Mouse (Mus musculus): ENCODE data around the gene Olfr987.
"Not testable (repeated sequence)": the region's sequence is repeated elsewhere in the genome, so short reads cannot be mapped to it uniquely, and the experiment has no call there.

The Olfr987 gene

GRCm38 (mm10) chr2:85339215-85339614, at the start of gene Olfr987:
Gene Olfr987 (minus strand): TSS chr2:85339315.
- not testable (repeated sequence) for TF ChIP-seq GATA4 (IDR thresholded peaks at IDR 0.05; ENCODE audit: insufficient replicate concordance, low read length)

- not testable (repeated sequence) for TF ChIP-seq GATA4 (IDR thresholded peaks at IDR 0.05; ENCODE audit: insufficient replicate concordance, low read length)
These were observed 24.0 kb upstream of the Olfr987 start, which contains the start of gene Olfr988 for GRCm38 (mm10) chr2:85363127-85363526. Gene Olfr988 (minus strand): TSS chr2:85363227.

DNA sequence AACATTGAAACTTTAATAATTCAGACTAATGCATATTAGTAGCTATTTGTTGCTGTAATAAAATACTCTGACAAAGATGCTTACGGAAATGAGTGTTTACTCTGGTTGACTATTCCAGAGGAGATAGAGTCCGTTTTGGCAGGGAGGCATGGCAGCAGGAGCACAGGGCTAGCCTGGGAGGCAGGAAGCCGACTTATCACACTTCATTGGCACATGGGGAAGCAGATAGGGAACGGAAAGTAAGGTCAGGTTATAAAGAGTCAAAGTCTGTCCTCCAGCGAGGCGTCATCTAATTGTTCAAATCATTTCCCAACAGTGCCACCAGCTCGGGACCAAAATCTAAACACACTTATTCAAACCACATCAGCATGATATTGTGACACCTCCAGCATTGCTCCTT, 857 bp upstream of the Olfr987 start:
- TF ChIP-seq GATA4 (IDR thresholded peaks at IDR 0.05; ENCODE audit: insufficient replicate concordance, low read length) = peak; percentile 91; the same call in 1 of the 2 replicates

- no peak for TF ChIP-seq GATA4 (IDR thresholded peaks at IDR 0.05; ENCODE audit: insufficient replicate concordance, low read length)
These were observed 20.0 kb downstream of the Olfr987 start for GRCm38 (mm10) chr2:85319106-85319505.

- TF ChIP-seq GATA4 (IDR thresholded peaks at IDR 0.05; ENCODE audit: insufficient replicate concordance, low read length) = no peak
These were observed 53.7 kb downstream of the Olfr987 start for GRCm38 (mm10) chr2:85285406-85285805.

DNA sequence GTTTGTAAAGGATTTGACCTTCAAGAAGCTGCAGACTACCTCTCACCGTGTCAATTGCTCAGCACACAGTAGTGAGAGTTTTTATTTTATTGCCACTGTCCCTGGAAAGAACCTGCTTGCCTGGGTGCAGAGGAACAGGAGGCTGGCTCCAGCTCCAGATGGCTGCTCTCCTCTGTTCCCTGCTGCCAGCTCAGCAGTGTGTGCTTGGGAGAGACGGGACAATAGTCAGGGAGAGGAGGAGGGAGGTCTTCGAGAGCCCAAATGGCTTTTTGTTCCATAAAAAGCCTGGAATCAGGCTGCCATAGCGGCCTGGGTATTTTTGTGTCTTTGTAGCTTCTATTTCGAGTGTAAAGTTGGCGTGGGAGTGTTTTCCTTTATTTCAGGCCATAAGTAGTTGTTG, 54.5 kb downstream of the Olfr987 start:
- TF ChIP-seq GATA4 (IDR thresholded peaks at IDR 0.05; ENCODE audit: insufficient replicate concordance, low read length) = no peak

DNA sequence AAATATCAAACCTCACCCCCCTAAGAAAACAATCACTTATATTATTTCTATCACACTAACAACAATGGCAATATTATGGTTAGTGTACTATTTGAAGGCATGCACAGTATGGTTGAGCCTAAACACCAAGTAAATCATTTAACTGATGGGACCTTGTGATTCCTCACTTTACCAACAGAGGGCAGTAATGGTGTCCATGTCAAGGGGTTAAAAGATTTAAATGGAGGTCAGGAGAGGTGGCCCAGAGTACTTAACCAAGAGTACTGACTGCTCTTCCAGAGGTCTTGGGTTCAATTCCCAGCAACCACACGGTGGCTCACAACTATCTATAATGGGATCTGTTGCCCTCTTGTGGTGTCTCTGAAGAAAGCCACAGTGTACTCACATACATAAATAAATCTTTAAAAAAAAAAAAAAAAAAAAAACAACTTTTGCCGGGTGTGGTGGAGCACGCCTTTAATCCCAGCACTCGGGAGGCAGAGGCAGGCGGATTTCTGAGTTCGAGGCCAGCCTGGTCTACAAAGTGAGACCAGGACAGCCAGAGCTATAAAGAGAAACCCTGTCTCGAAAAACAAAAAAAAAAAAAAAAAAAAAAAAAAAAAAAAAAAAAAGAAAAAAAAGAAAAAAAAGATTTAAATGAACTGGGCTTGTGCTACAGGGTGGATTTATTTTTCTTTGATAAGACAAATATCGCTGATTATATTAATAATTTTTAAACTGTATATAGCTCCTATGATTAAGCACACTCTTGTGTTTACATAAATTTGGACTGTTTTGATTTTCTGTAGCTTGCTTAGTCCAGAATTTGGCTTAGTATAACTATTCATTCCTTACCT, 55.3 kb downstream of the Olfr987 start:
- TF ChIP-seq GATA4 (IDR thresholded peaks at IDR 0.05; ENCODE audit: insufficient replicate concordance, low read length) = no peak

GRCm38 (mm10) chr2:85281023-85281422, 58.1 kb downstream of the Olfr987 start:
- peak; percentile 88; the same call in 1 of the 2 replicates for TF ChIP-seq GATA4 (IDR thresholded peaks at IDR 0.05; ENCODE audit: insufficient replicate concordance, low read length)
